Mouse (Mus musculus): Measurements from ENCODE around the gene Mrpl49. TPM values are rescaled to one million over a fixed set of nuclear protein-coding genes. Genes with fewer than 3 reads are reported as not detected.

Mrpl49 gene
- polyA plus RNA-seq, 1 experiment, result 52.5 TPM

DNA sequence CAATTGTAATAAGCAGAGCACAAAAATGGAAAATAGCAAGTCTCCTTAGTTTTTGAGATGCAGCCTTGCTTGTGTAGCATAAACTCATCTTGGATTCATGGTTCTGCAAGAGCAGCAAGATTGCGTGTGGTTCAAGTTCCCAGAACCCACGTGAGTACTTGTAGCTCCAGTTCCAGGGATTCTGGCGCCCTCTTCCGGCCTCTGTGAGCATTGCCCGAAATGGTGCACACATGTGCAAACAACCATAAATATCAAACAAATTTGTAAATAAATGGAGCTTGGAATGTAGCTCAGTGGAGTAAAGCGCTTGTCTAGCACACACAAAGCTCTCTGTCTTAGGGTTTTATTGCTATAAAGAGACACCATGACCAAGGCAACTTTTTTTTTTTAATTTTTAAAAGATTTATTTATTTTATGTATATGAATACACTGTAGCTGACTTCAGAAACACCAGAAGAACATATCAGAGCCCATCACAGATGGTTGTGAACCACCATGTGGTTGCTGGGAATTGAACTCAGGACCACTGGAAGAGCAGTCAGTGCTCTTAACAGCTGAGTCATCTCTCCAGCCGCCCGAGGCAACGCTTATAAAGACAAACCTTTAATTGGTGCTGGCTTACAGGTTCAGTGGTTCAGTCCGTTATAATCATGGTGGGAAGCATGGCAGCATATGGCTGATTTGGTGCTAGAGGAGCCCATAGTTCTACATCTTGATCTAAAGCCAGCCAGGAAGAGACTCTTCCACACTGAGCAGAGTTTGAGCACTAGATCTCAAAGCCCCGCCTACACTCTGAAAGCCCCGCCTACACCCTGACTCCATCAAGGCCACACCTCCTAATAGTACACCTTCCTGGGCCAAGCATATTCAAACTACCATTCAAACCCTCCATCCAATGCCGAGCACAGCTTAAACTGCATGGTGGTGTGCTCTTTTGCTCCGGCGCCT is 39.2 kb downstream of the Mrpl49 start:
- 19% methylated on average over 15 of the region's 15 CpGs for WGBS
- TF ChIP-seq POLR2A (IDR thresholded peaks at IDR 0.05; ENCODE audit: borderline replicate concordance, control insufficient read depth, low read depth, low read length), result no peak
- TF ChIP-seq CTCF (IDR thresholded peaks at IDR 0.05; ENCODE audit: control insufficient read depth, insufficient read depth, low read length), result peak; percentile 96
- Histone ChIP-seq H3K4me3 (replicated peaks; ENCODE audit: control insufficient read depth, low read depth, low read length) (no peak overlapping the region), H3K4me1 (ENCODE audit: control insufficient read depth, insufficient read depth, low read length) (peaks cover 4% of the 10 kb centered on the region; the same call in 1 of the 2 replicates), H3K27ac (ENCODE audit: control insufficient read depth, insufficient read depth, low read depth, low read length, poor library complexity) (no peak overlapping the region)

- no peak overlapping the region for H3K27ac ChIP-seq (ENCODE audit: control insufficient read depth, insufficient read depth, low read depth, low read length, poor library complexity)
- H3K4me1 ChIP-seq (ENCODE audit: control insufficient read depth, insufficient read depth, low read length), result peaks cover 2% of the 10 kb centered on the region; the same call in 1 of the 2 replicates
- no peak overlapping the region for H3K4me3 ChIP-seq (replicated peaks; ENCODE audit: control insufficient read depth, low read depth, low read length)
- TF ChIP-seq CTCF (IDR thresholded peaks at IDR 0.05; ENCODE audit: control insufficient read depth, insufficient read depth, low read length) (no peak), POLR2A (IDR thresholded peaks at IDR 0.05; ENCODE audit: borderline replicate concordance, control insufficient read depth, low read depth, low read length) (no peak)
- WGBS, result 73% methylated on average over 7 of the region's 7 CpGs
These were observed 41.1 kb downstream of the Mrpl49 start for GRCm38 (mm10) chr19:6016532-6016931.

DNA sequence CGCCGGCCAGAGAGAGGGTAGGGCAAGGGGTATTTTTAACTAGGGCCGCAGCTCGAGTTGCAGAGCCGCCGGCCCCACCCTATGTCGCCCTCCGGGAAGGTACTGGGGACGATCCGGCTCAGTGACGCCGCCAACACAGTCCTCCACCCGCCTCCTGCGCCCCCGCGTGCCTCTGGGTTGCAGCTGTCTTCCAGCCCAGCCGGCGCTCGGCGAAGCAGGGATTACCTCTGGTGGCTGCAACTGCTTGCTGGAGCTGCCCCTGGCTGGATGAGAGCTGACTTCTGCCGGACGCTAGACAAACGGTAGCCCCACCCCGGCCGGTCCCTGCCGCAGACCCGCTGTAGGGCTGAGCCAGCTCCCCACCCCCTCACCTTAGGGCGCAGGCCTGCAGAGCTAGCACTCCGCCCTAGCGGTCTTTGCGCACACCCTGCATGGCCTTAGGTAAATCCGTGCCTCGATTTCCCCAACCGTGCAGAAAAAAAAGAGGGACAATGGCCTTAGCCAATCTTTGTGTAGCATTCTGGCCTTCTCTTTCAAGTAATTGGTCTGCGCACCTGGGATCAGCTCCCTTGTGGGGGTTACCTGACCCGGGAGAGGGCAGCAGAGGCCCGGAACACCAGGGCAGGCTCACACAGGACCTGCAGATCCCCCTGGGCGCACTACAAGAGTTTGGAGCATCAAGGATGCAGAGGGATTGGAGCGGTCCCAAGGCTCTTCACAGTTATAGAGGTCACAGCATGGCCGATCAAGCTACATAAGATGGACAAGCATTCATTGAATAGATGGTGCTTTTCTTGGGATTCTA is 41.9 kb downstream of the Mrpl49 start, which contains the start of gene Capn1:
Capn1 (minus strand) TSS at position 387 of the 805 bp plus-strand sequence.
- no peak for TF ChIP-seq CTCF (IDR thresholded peaks at IDR 0.05; ENCODE audit: control insufficient read depth, insufficient read depth, low read length)
- peak; percentile 45; the same call in 1 of the 2 replicates for TF ChIP-seq POLR2A (IDR thresholded peaks at IDR 0.05; ENCODE audit: borderline replicate concordance, control insufficient read depth, low read depth, low read length)
- WGBS, result 6% methylated on average over 40 of the region's 40 CpGs
- Histone ChIP-seq H3K27ac (ENCODE audit: control insufficient read depth, insufficient read depth, low read depth, low read length, poor library complexity) (peak within 1 kb of the TSS; percentile 86), H3K4me1 (ENCODE audit: control insufficient read depth, insufficient read depth, low read length) (peaks cover 1% of the 10 kb centered on the region; the same call in 1 of the 2 replicates), H3K4me3 (replicated peaks; ENCODE audit: control insufficient read depth, low read depth, low read length) (peak within 1 kb of the TSS; percentile 91)

DNA sequence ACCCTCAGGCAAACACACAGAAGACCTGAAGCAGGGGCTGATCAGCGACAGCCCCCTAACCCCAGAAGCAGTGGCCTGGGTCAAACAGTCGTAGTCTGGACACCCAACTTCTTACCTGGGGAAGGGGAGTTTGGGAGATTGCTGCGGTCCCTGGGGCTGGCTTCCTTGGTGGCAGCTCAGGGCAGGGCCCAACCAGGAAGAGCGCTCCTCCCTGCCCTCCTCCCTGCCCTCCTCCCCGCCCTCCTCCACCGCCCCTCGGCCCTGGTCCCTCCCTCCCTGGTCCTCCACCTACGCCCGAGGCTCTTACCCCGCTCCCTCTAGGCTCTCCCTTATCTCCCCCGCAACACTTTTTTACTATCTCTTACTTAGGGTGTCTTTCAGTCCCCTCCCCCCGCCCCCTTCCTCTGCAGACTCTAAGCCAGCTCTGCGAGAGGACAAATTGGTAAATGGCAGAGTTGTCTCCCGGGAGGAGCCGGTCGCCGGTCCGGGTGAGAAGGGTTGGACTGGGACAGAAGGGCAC is 42.5 kb downstream of the Mrpl49 start:
- peak; percentile 82; the same call in 1 of the 2 replicates for TF ChIP-seq POLR2A (IDR thresholded peaks at IDR 0.05; ENCODE audit: borderline replicate concordance, control insufficient read depth, low read depth, low read length)
- no peak for TF ChIP-seq CTCF (IDR thresholded peaks at IDR 0.05; ENCODE audit: control insufficient read depth, insufficient read depth, low read length)
- 3% methylated on average over 18 of the region's 18 CpGs for WGBS
- H3K27ac ChIP-seq (ENCODE audit: control insufficient read depth, insufficient read depth, low read depth, low read length, poor library complexity), result peak overlapping the region; percentile 86
- H3K4me1 ChIP-seq (ENCODE audit: control insufficient read depth, insufficient read depth, low read length), result peaks cover 1% of the 10 kb centered on the region; the same call in 1 of the 2 replicates
- peak overlapping the region; percentile 91 for H3K4me3 ChIP-seq (replicated peaks; ENCODE audit: control insufficient read depth, low read depth, low read length)

- TF ChIP-seq POLR2A (IDR thresholded peaks at IDR 0.05; ENCODE audit: borderline replicate concordance, control insufficient read depth, low read depth, low read length) (no peak), CTCF (IDR thresholded peaks at IDR 0.05; ENCODE audit: control insufficient read depth, insufficient read depth, low read length) (no peak)
- Histone ChIP-seq H3K4me3 (replicated peaks; ENCODE audit: control insufficient read depth, low read depth, low read length) (peak overlapping the region; percentile 91), H3K27ac (ENCODE audit: control insufficient read depth, insufficient read depth, low read depth, low read length, poor library complexity) (no peak overlapping the region), H3K4me1 (ENCODE audit: control insufficient read depth, insufficient read depth, low read length) (peaks cover 1% of the 10 kb centered on the region; the same call in 1 of the 2 replicates)
- 89% methylated on average over 10 of the region's 10 CpGs for WGBS
These were observed 43.9 kb downstream of the Mrpl49 start for GRCm38 (mm10) chr19:6013691-6014090.

- Histone ChIP-seq H3K27ac (ENCODE audit: control insufficient read depth, insufficient read depth, low read depth, low read length, poor library complexity) (no peak overlapping the region), H3K4me3 (replicated peaks; ENCODE audit: control insufficient read depth, low read depth, low read length) (no peak overlapping the region), H3K4me1 (ENCODE audit: control insufficient read depth, insufficient read depth, low read length) (no peaks in the 10 kb centered on the region; the same call in 1 of the 2 replicates)
- WGBS, result 97% methylated on average over 8 of the region's 8 CpGs
- TF ChIP-seq POLR2A (IDR thresholded peaks at IDR 0.05; ENCODE audit: borderline replicate concordance, control insufficient read depth, low read depth, low read length), result no peak
- no peak for TF ChIP-seq CTCF (IDR thresholded peaks at IDR 0.05; ENCODE audit: control insufficient read depth, insufficient read depth, low read length)
These were observed 48.4 kb downstream of the Mrpl49 start for GRCm38 (mm10) chr19:6009137-6009536.

- H3K4me1 ChIP-seq (ENCODE audit: control insufficient read depth, insufficient read depth, low read length), result no peaks in the 10 kb centered on the region; the same call in 1 of the 2 replicates
- H3K27ac ChIP-seq (ENCODE audit: control insufficient read depth, insufficient read depth, low read depth, low read length, poor library complexity), result no peak overlapping the region
- H3K4me3 ChIP-seq (replicated peaks; ENCODE audit: control insufficient read depth, low read depth, low read length), result no peak overlapping the region
- WGBS, result 96% methylated on average over 13 of the region's 13 CpGs
- TF ChIP-seq POLR2A (IDR thresholded peaks at IDR 0.05; ENCODE audit: borderline replicate concordance, control insufficient read depth, low read depth, low read length) (no peak), CTCF (IDR thresholded peaks at IDR 0.05; ENCODE audit: control insufficient read depth, insufficient read depth, low read length) (no peak)
These were observed 50.6 kb downstream of the Mrpl49 start for GRCm38 (mm10) chr19:6007013-6007412.

Measured in bone marrow, adult 2 months (tissue).